Mouse (Mus musculus): Measurements from ENCODE around the gene Bco1. TPM values are rescaled to one million over a fixed set of nuclear protein-coding genes. Genes with fewer than 3 reads are reported as not detected.

Gene Bco1
- polyA plus RNA-seq, 1 experiment from 2014 or later, result 0.16 TPM

- Histone ChIP-seq H3K9me3 (replicated peaks; ENCODE audit: low read length) (no peaks in the 10 kb centered on the region), H3K9ac (ENCODE audit: low read depth, low read length) (no peak overlapping the region), H3K4me3 (replicated peaks; ENCODE audit: low read depth, low read length) (no peak overlapping the region), H3K4me2 (ENCODE audit: low read length) (no peak overlapping the region), H3K27me3 (ENCODE audit: insufficient read depth, low read length) (no peaks in the 10 kb centered on the region), H3K36me3 (ENCODE audit: insufficient read depth, low read length) (no peaks in the 10 kb centered on the region), H3K27ac (no peak overlapping the region), H3K4me1 (replicated peaks; ENCODE audit: insufficient read depth, low read length) (0 out of 2 replicates have a peak, but pooled peaks cover 3% of the 10 kb centered on the region)
- WGBS, result 95% methylated on average over 5 of the region's 5 CpGs
- ATAC-seq (replicated peaks; ENCODE audit: low FRiP score, low read depth) (no peak), DNase-seq (ENCODE audit: low spot score) (no peak)
- TF ChIP-seq CTCF (IDR thresholded peaks at IDR 0.05; ENCODE audit: low read depth), result no peak
These were observed 78.9 kb downstream of the Bco1 start for GRCm38 (mm10) chr8:117174536-117174935.

- 38% methylated on average over 5 of the region's 5 CpGs for WGBS
These were observed 80.7 kb downstream of the Bco1 start for GRCm38 (mm10) chr8:117176308-117176707.

GRCm38 (mm10) chr8:117177236-117177635, 81.6 kb downstream of the Bco1 start:
- WGBS, result 61% methylated on average over 7 of the region's 7 CpGs
- H3K9me3 ChIP-seq (replicated peaks; ENCODE audit: low read length), result no peaks in the 10 kb centered on the region
- TF ChIP-seq CTCF (IDR thresholded peaks at IDR 0.05; ENCODE audit: low read depth), result no peak
- H3K4me3 ChIP-seq (replicated peaks; ENCODE audit: low read depth, low read length), result no peak overlapping the region
- no peaks in the 10 kb centered on the region for H3K36me3 ChIP-seq (ENCODE audit: insufficient read depth, low read length)
- no peaks in the 10 kb centered on the region for H3K27me3 ChIP-seq (ENCODE audit: insufficient read depth, low read length)
- no peak overlapping the region; the same call in 1 of the 2 replicates for H3K27ac ChIP-seq
- no peak overlapping the region for H3K9ac ChIP-seq (ENCODE audit: low read depth, low read length)
- no peak for ATAC-seq (replicated peaks; ENCODE audit: low FRiP score, low read depth)
- 0 out of 2 replicates have a peak, but pooled peaks cover 3% of the 10 kb centered on the region for H3K4me1 ChIP-seq (replicated peaks; ENCODE audit: insufficient read depth, low read length)
- no peak for DNase-seq (ENCODE audit: low spot score)
- no peak overlapping the region for H3K4me2 ChIP-seq (ENCODE audit: low read length)

More at GRCm38 (mm10) chr8:117176308-117176707, 80.7 kb downstream of the Bco1 start:
- Histone ChIP-seq H3K27ac (peak overlapping the region; percentile 19; the same call in 1 of the 2 replicates), H3K4me2 (ENCODE audit: low read length) (no peak overlapping the region), H3K27me3 (ENCODE audit: insufficient read depth, low read length) (no peaks in the 10 kb centered on the region), H3K4me3 (replicated peaks; ENCODE audit: low read depth, low read length) (no peak overlapping the region), H3K4me1 (replicated peaks; ENCODE audit: insufficient read depth, low read length) (0 out of 2 replicates have a peak, but pooled peaks cover 3% of the 10 kb centered on the region), H3K9me3 (replicated peaks; ENCODE audit: low read length) (no peaks in the 10 kb centered on the region), H3K9ac (ENCODE audit: low read depth, low read length) (no peak overlapping the region), H3K36me3 (ENCODE audit: insufficient read depth, low read length) (no peaks in the 10 kb centered on the region)
- no peak for TF ChIP-seq CTCF (IDR thresholded peaks at IDR 0.05; ENCODE audit: low read depth)
- ATAC-seq (replicated peaks; ENCODE audit: low FRiP score, low read depth) (no peak; the same call in 1 of the 2 replicates), DNase-seq (ENCODE audit: low spot score) (peak; percentile 34)

- H3K4me3 ChIP-seq (replicated peaks; ENCODE audit: low read depth, low read length), result no peak overlapping the region
- WGBS, result 94% methylated on average over 2 of the region's 2 CpGs
- TF ChIP-seq CTCF (IDR thresholded peaks at IDR 0.05; ENCODE audit: low read depth), result peak; percentile 20; the same call in 1 of the 2 replicates
- no peaks in the 10 kb centered on the region for H3K27me3 ChIP-seq (ENCODE audit: insufficient read depth, low read length)
- no peaks in the 10 kb centered on the region for H3K4me1 ChIP-seq (replicated peaks; ENCODE audit: insufficient read depth, low read length)
- no peaks in the 10 kb centered on the region for H3K9me3 ChIP-seq (replicated peaks; ENCODE audit: low read length)
- no peaks in the 10 kb centered on the region for H3K36me3 ChIP-seq (ENCODE audit: insufficient read depth, low read length)
- DNase-seq (ENCODE audit: low spot score), result no peak
- no peak overlapping the region for H3K9ac ChIP-seq (ENCODE audit: low read depth, low read length)
- ATAC-seq (replicated peaks; ENCODE audit: low FRiP score, low read depth), result no peak
- H3K27ac ChIP-seq, result no peak overlapping the region
- no peak overlapping the region for H3K4me2 ChIP-seq (ENCODE audit: low read length)
These were observed 82.4 kb downstream of the Bco1 start for GRCm38 (mm10) chr8:117178039-117178438.

- no peak overlapping the region for H3K27ac ChIP-seq
- WGBS, result 80% methylated on average over 6 of the region's 6 CpGs
- no peak for DNase-seq (ENCODE audit: low spot score)
- H3K9ac ChIP-seq (ENCODE audit: low read depth, low read length), result no peak overlapping the region
- no peak overlapping the region for H3K4me2 ChIP-seq (ENCODE audit: low read length)
- H3K4me3 ChIP-seq (replicated peaks; ENCODE audit: low read depth, low read length), result no peak overlapping the region
- no peaks in the 10 kb centered on the region for H3K9me3 ChIP-seq (replicated peaks; ENCODE audit: low read length)
- no peaks in the 10 kb centered on the region for H3K36me3 ChIP-seq (ENCODE audit: insufficient read depth, low read length)
- ATAC-seq (replicated peaks; ENCODE audit: low FRiP score, low read depth), result no peak
- no peaks in the 10 kb centered on the region for H3K27me3 ChIP-seq (ENCODE audit: insufficient read depth, low read length)
- no peak for TF ChIP-seq CTCF (IDR thresholded peaks at IDR 0.05; ENCODE audit: low read depth)
- no peaks in the 10 kb centered on the region for H3K4me1 ChIP-seq (replicated peaks; ENCODE audit: insufficient read depth, low read length)
These were observed 83.0 kb downstream of the Bco1 start for GRCm38 (mm10) chr8:117178676-117179075.

- H3K4me3 ChIP-seq (replicated peaks; ENCODE audit: low read depth, low read length), result no peak overlapping the region
- DNase-seq (ENCODE audit: low spot score), result no peak
- no peaks in the 10 kb centered on the region for H3K27me3 ChIP-seq (ENCODE audit: insufficient read depth, low read length)
- peak; percentile 35; the same call in 1 of the 2 replicates for TF ChIP-seq CTCF (IDR thresholded peaks at IDR 0.05; ENCODE audit: low read depth)
- 96% methylated on average over 4 of the region's 4 CpGs for WGBS
- no peak for ATAC-seq (replicated peaks; ENCODE audit: low FRiP score, low read depth)
- H3K9me3 ChIP-seq (replicated peaks; ENCODE audit: low read length), result no peaks in the 10 kb centered on the region
- no peak overlapping the region for H3K4me2 ChIP-seq (ENCODE audit: low read length)
- no peak overlapping the region for H3K9ac ChIP-seq (ENCODE audit: low read depth, low read length)
- H3K4me1 ChIP-seq (replicated peaks; ENCODE audit: insufficient read depth, low read length), result no peaks in the 10 kb centered on the region
- H3K27ac ChIP-seq, result no peak overlapping the region
- H3K36me3 ChIP-seq (ENCODE audit: insufficient read depth, low read length), result peaks cover 10% of the 10 kb centered on the region; the same call in 1 of the 2 replicates
These were observed 87.1 kb downstream of the Bco1 start for GRCm38 (mm10) chr8:117182746-117183145.

Other genes with a start within 250 kb of the Bco1 start
- 97.8 and 100 TPM in 2 replicates for gene Cmc2, start 174.4 kb upstream of the Bco1 start, polyA plus RNA-seq (2015; fragmentation: Nextera tagmentation; extraction: Ambion mirVana)
- 18.7 and 21.8 TPM in 2 replicates for gene Cenpn, start 174.1 kb upstream of the Bco1 start, polyA plus RNA-seq (2015; fragmentation: Nextera tagmentation; extraction: Ambion mirVana)
- 9.7 and 10.3 TPM in 2 replicates for gene Atmin, start 152.5 kb upstream of the Bco1 start, polyA plus RNA-seq (2015; fragmentation: Nextera tagmentation; extraction: Ambion mirVana)
- gene 1700030J22Rik, start 116.9 kb upstream of the Bco1 start, polyA plus RNA-seq (2015; fragmentation: Nextera tagmentation; extraction: Ambion mirVana), result 1.4 and 1.6 TPM in 2 replicates
- gene Gcsh, start 102.3 kb upstream of the Bco1 start, polyA plus RNA-seq (2015; fragmentation: Nextera tagmentation; extraction: Ambion mirVana), result 233 and 239 TPM in 2 replicates
- gene Pkd1l2, start 13.4 kb upstream of the Bco1 start, polyA plus RNA-seq (2015; fragmentation: Nextera tagmentation; extraction: Ambion mirVana), result not detected in 2 replicates
- 1.1 and 1.2 TPM in 2 replicates for gene Gan, start 62.3 kb downstream of the Bco1 start, polyA plus RNA-seq (2015; fragmentation: Nextera tagmentation; extraction: Ambion mirVana)
- gene Cmip, start 161.2 kb downstream of the Bco1 start, polyA plus RNA-seq (2015; fragmentation: Nextera tagmentation; extraction: Ambion mirVana), result 31.3 and 36.8 TPM in 2 replicates

All from kidney, postnatal 0 days (tissue).